Mouse (Mus musculus): ENCODE results near the gene Gimap9. TPM values are rescaled to one million over a fixed set of nuclear protein-coding genes. Genes with fewer than 3 reads are reported as not detected.

Gimap9 gene
- polyA plus RNA-seq, 1 experiment from 2014 or later, result 7.5 TPM

GRCm38 (mm10) chr6:48637811-48638500 lies 38.0 kb upstream of the Gimap9 start:
- Histone ChIP-seq H3K4me3 (no peak overlapping the region), H3K4me1 (peaks cover 18% of the 10 kb centered on the region), H3K9ac (no peak overlapping the region), H3K36me3 (no peaks in the 10 kb centered on the region), H3K4me2 (no peak overlapping the region), H3K27me3 (replicated peaks) (no peaks in the 10 kb centered on the region), H3K27ac (replicated peaks) (no peak overlapping the region), H3K9me3 (no peaks in the 10 kb centered on the region)
- no peak for ATAC-seq (ENCODE audit: extremely low read depth, insufficient number of reproducible peaks, low FRiP score, low TSS enrichment)
- WGBS, result 68% methylated on average over 6 of the region's 6 CpGs

GRCm38 (mm10) chr6:48638553-48638952 lies 37.4 kb upstream of the Gimap9 start:
- Histone ChIP-seq H3K4me3 (no peak overlapping the region), H3K36me3 (no peaks in the 10 kb centered on the region)

DNA sequence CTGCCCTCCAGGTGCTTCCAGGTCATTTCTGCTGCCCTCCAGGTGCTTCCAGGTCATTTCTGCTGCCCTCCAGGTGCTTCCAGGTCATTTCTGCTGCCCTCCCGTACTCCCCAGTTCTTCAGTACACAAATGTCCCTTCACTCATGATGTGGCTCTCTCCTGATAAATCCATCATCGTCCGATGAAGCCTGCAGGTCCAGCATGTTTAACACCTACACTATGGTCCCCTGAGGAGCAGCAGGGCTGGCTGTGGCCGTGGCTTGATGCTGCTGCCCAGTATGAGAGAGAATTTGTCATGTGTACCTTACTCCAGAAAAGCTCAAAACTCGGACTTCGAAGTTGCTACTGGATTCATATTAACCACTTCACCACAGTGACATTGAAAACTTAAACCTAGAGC lies 34.5 kb upstream of the Gimap9 start:
- Histone ChIP-seq H3K9ac (no peak overlapping the region), H3K27ac (replicated peaks) (no peak overlapping the region), H3K9me3 (no peaks in the 10 kb centered on the region), H3K4me1 (peaks cover 17% of the 10 kb centered on the region), H3K27me3 (replicated peaks) (peaks cover 3% of the 10 kb centered on the region; the same call in 1 of the 2 replicates), H3K4me3 (no peak overlapping the region), H3K36me3 (no peaks in the 10 kb centered on the region), H3K4me2 (no peak overlapping the region)
- 63% methylated on average over 6 of the region's 6 CpGs for WGBS
- ATAC-seq (ENCODE audit: extremely low read depth, insufficient number of reproducible peaks, low FRiP score, low TSS enrichment), result no peak

More at GRCm38 (mm10) chr6:48638553-48638952, 37.4 kb upstream of the Gimap9 start:
- Histone ChIP-seq H3K9me3 (no peaks in the 10 kb centered on the region), H3K27ac (replicated peaks) (no peak overlapping the region), H3K9ac (no peak overlapping the region), H3K4me1 (peaks cover 18% of the 10 kb centered on the region), H3K27me3 (replicated peaks) (no peaks in the 10 kb centered on the region), H3K4me2 (no peak overlapping the region)
- 57% methylated on average over 2 of the region's 2 CpGs for WGBS
- ATAC-seq (ENCODE audit: extremely low read depth, insufficient number of reproducible peaks, low FRiP score, low TSS enrichment), result no peak

- Histone ChIP-seq H3K9me3 (no peaks in the 10 kb centered on the region), H3K4me3 (no peak overlapping the region), H3K36me3 (no peaks in the 10 kb centered on the region), H3K4me1 (peaks cover 3% of the 10 kb centered on the region; the same call in 1 of the 2 replicates), H3K27ac (replicated peaks) (no peak overlapping the region), H3K4me2 (no peak overlapping the region), H3K9ac (no peak overlapping the region), H3K27me3 (replicated peaks) (peaks cover 3% of the 10 kb centered on the region; the same call in 1 of the 2 replicates)
- no peak for ATAC-seq (ENCODE audit: extremely low read depth, insufficient number of reproducible peaks, low FRiP score, low TSS enrichment)
- WGBS, result 17% methylated on average over 4 of the region's 4 CpGs
Observed at GRCm38 (mm10) chr6:48642764-48643292, 33.1 kb upstream of the Gimap9 start.

GRCm38 (mm10) chr6:48645660-48646308 lies 30.1 kb upstream of the Gimap9 start:
- Histone ChIP-seq H3K9ac (peak overlapping the region; percentile 63; the same call in 1 of the 2 replicates), H3K4me1 (no peaks in the 10 kb centered on the region), H3K27ac (replicated peaks) (0 out of 2 replicates have a peak overlapping the region, but pooled peaks have one; percentile 24), H3K9me3 (no peaks in the 10 kb centered on the region), H3K36me3 (no peaks in the 10 kb centered on the region), H3K4me2 (0 out of 2 replicates have a peak overlapping the region, but pooled peaks have one; percentile 22), H3K4me3 (no peak overlapping the region), H3K27me3 (replicated peaks) (peaks cover 3% of the 10 kb centered on the region; the same call in 1 of the 2 replicates)
- no peak for ATAC-seq (ENCODE audit: extremely low read depth, insufficient number of reproducible peaks, low FRiP score, low TSS enrichment)
- 12% methylated on average over 12 of the region's 12 CpGs for WGBS

DNA sequence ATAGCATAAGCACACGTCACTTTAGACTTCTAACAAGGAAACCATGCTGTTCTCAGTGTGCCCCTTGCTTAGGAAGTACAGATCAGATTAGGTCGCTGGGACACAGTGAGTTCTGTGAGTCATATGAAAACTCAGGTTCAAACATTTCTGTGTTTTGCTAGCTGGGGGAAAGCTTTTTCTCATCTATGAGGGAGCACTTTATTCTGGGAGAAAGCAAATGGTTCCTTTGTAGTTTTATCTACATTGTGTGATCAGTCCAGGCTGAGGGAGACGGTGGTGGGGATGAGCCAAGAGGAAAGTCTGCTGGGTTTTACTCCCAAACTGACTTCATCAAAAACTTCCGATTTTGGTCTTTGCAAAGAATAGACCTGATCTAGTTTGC lies 29.6 kb upstream of the Gimap9 start:
- Histone ChIP-seq H3K36me3 (no peaks in the 10 kb centered on the region), H3K4me2 (no peak overlapping the region), H3K27ac (replicated peaks) (no peak overlapping the region), H3K27me3 (replicated peaks) (peaks cover 3% of the 10 kb centered on the region; the same call in 1 of the 2 replicates), H3K9ac (no peak overlapping the region; the same call in 1 of the 2 replicates), H3K4me1 (no peaks in the 10 kb centered on the region), H3K9me3 (no peaks in the 10 kb centered on the region), H3K4me3 (no peak overlapping the region)
- 59% methylated on average over 4 of the region's 4 CpGs for WGBS
- no peak for ATAC-seq (ENCODE audit: extremely low read depth, insufficient number of reproducible peaks, low FRiP score, low TSS enrichment)

DNA sequence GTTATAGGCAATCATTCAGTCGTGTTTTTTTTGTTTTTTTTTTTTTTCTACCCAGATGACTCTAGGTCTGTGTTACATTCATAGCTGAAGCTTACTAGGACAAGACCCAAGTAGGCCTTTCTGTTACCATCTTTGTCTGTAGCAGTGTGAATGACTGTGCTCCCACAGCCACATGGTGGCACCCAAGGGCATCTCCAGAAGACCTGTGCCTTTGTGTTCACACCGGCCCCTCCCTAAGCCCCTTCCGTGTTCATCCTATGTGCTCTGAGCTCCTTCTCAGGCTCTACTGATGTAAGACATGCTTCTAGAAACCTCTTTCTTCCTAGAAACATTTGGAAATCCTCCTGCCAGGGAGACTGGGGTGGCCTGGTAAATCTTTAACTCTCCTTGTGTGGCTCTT lies 28.9 kb upstream of the Gimap9 start, which contains the start of gene Gimap8:
Gimap8 (plus strand) TSS at position 240 of the 400 bp plus-strand sequence.
- no peaks in the 10 kb centered on the region for H3K36me3 ChIP-seq
- no peak within 1 kb of the TSS for H3K4me3 ChIP-seq
- 37% methylated on average over 3 of the region's 3 CpGs for WGBS
- H3K4me2 ChIP-seq, result peak within 1 kb of the TSS; percentile 23; the same call in 1 of the 2 replicates
- H3K9ac ChIP-seq, result peak within 1 kb of the TSS; percentile 30
- H3K9me3 ChIP-seq, result no peaks in the 10 kb centered on the region
- no peak for ATAC-seq (ENCODE audit: extremely low read depth, insufficient number of reproducible peaks, low FRiP score, low TSS enrichment)
- H3K4me1 ChIP-seq, result no peaks in the 10 kb centered on the region
- H3K27ac ChIP-seq (replicated peaks), result no peak within 1 kb of the TSS
- H3K27me3 ChIP-seq (replicated peaks), result peaks cover 3% of the 10 kb centered on the region; the same call in 1 of the 2 replicates

GRCm38 (mm10) chr6:48647611-48648010 lies 28.3 kb upstream of the Gimap9 start:
- WGBS, result 77% methylated on average over 2 of the region's 2 CpGs
- Histone ChIP-seq H3K36me3 (no peaks in the 10 kb centered on the region), H3K9me3 (no peaks in the 10 kb centered on the region), H3K4me2 (no peak overlapping the region; the same call in 1 of the 2 replicates), H3K4me1 (no peaks in the 10 kb centered on the region), H3K27ac (replicated peaks) (no peak overlapping the region), H3K27me3 (replicated peaks) (peaks cover 3% of the 10 kb centered on the region; the same call in 1 of the 2 replicates), H3K9ac (no peak overlapping the region), H3K4me3 (no peak overlapping the region)
- ATAC-seq (ENCODE audit: extremely low read depth, insufficient number of reproducible peaks, low FRiP score, low TSS enrichment), result no peak

DNA sequence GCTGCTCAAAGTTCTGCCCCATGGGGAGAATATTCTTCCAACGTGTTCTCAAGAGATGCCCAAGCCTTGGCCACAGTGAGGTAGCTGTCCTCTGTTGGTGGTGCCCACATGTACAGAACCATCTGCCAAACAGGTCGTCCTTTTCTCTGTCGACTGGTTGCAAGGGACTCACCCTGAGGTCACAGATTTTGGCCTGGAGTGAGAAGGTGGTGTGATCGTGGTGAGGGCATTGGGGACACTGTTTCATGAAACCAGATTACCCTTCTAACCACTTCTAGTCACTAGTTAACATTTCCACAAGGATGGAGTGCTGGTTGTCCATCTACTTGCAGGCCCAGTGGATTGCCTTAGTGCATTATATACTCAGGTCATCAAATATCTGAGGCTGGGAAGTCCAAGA lies 27.1 kb upstream of the Gimap9 start:
- no peak for ATAC-seq (ENCODE audit: extremely low read depth, insufficient number of reproducible peaks, low FRiP score, low TSS enrichment)
- Histone ChIP-seq H3K27me3 (replicated peaks) (peaks cover 3% of the 10 kb centered on the region; the same call in 1 of the 2 replicates), H3K27ac (replicated peaks) (no peak overlapping the region), H3K36me3 (no peaks in the 10 kb centered on the region), H3K9ac (no peak overlapping the region), H3K9me3 (no peaks in the 10 kb centered on the region), H3K4me1 (no peaks in the 10 kb centered on the region), H3K4me2 (no peak overlapping the region), H3K4me3 (no peak overlapping the region)
- 76% methylated on average over 4 of the region's 4 CpGs for WGBS

- no peak overlapping the region for H3K4me3 ChIP-seq
- no peak for ATAC-seq (ENCODE audit: extremely low read depth, insufficient number of reproducible peaks, low FRiP score, low TSS enrichment)
- H3K4me2 ChIP-seq, result no peak overlapping the region
- H3K27me3 ChIP-seq (replicated peaks), result peaks cover 2% of the 10 kb centered on the region; the same call in 1 of the 2 replicates
- 83% methylated on average over 9 of the region's 9 CpGs for WGBS
- no peak overlapping the region for H3K9ac ChIP-seq
- no peaks in the 10 kb centered on the region for H3K9me3 ChIP-seq
- H3K36me3 ChIP-seq, result no peaks in the 10 kb centered on the region
- H3K4me1 ChIP-seq, result no peaks in the 10 kb centered on the region
- no peak overlapping the region for H3K27ac ChIP-seq (replicated peaks)
Observed at GRCm38 (mm10) chr6:48650041-48650440, 25.9 kb upstream of the Gimap9 start.

- Histone ChIP-seq H3K36me3 (no peaks in the 10 kb centered on the region), H3K9ac (no peak overlapping the region), H3K4me2 (no peak overlapping the region), H3K4me3 (no peak overlapping the region), H3K27ac (replicated peaks) (no peak overlapping the region), H3K9me3 (no peaks in the 10 kb centered on the region), H3K4me1 (no peaks in the 10 kb centered on the region), H3K27me3 (replicated peaks) (no peaks in the 10 kb centered on the region)
- 69% methylated on average over 5 of the region's 5 CpGs for WGBS
- no peak for ATAC-seq (ENCODE audit: extremely low read depth, insufficient number of reproducible peaks, low FRiP score, low TSS enrichment)
Observed at GRCm38 (mm10) chr6:48658721-48659120, 17.2 kb upstream of the Gimap9 start.

All from heart, embryonic 13.5 days (tissue).